Mouse (Mus musculus): ENCODE measurements around the gene Cdnf.

Cdnf gene

GRCm38 (mm10) chr2:3512552-3513454 is at the start of gene Cdnf, which contains the start of the genes Gm45902 and Hspa14:
Gene Cdnf, plus strand, starts transcription at chr2:3513030.
Gene Gm45902, minus strand, starts transcription at chr2:3512790.
Gene Hspa14, minus strand, starts transcription at chr2:3512814.
- peak; percentile 96 for DNase-seq

DNA sequence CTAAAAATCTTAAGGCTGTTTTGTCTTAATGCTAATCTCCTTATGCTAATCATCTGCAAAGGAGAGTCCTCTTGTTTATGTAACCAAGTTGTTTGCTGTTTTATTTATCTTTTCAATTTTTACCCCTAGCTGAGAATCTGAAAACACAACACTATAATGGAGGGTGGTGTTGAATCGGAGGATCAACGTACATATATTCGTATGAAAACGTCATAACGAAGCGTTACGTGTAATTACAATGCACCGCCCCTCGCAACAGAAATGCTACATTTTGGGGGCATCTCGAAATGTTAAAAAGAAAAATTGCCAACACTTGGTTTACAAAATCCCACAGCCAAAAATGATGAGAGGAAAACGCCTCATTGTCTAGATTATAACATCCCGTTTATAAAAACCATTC is 38.9 kb upstream of the Cdnf start:
- DNase-seq, result no peak

DNA sequence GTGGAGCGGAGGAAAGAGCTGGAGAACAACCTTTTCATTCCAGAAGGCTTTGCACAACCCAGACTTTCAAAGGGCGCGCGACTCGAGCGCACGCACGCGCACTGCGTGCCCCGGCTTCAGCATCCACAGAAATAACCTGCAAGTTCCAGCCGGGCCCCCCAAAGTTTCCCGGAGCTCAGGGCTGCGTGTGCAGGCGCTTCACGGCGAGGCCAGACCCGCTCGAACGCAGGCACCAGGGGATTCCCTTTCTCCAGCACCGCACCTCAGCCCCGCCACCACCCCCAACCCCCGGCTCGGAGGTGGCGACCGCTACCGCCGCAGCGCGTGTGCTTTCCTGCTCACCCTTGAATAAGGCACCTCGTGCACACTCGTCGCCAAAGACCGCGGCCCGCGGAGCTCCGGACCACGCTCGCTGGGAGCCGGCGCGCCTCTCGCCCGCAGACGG is 38.4 kb upstream of the Cdnf start:
- peak; percentile 63 for DNase-seq

GRCm38 (mm10) chr2:3474861-3475283 is 38.0 kb upstream of the Cdnf start, which contains the start of gene Suv39h2:
Gene Suv39h2, minus strand, starts transcription at chr2:3475031.
- DNase-seq, result peak; percentile 96

DNA sequence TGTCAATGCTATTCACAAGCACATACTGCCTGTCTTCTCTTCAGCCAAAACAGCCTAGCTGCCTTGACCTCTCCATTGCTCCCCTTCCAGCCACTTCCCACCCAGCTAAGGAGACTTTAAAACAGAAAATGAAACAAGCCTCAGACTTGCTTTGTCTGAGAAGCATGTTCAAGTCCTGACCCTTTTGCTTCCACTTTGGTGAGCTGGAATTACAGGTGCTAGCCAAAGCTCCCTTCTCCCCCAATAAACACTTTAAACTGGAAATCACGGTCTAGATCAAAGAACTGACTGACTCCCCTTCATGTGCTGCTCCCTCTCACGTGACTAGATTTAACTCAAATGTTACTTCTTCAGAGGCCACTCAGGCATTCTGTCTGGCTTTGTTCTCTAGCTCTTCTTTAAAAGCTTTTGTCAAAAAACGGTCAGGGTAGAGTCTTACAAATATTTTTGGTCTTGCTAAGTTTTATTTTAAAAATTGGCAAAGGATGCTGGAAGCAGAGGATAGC is 37.0 kb upstream of the Cdnf start:
- no peak for DNase-seq

- no peak for DNase-seq
These were observed 32.6 kb upstream of the Cdnf start for GRCm38 (mm10) chr2:3480239-3480638.

- no peak for DNase-seq
These were observed 23.0 kb upstream of the Cdnf start for GRCm38 (mm10) chr2:3489816-3490215.

DNA sequence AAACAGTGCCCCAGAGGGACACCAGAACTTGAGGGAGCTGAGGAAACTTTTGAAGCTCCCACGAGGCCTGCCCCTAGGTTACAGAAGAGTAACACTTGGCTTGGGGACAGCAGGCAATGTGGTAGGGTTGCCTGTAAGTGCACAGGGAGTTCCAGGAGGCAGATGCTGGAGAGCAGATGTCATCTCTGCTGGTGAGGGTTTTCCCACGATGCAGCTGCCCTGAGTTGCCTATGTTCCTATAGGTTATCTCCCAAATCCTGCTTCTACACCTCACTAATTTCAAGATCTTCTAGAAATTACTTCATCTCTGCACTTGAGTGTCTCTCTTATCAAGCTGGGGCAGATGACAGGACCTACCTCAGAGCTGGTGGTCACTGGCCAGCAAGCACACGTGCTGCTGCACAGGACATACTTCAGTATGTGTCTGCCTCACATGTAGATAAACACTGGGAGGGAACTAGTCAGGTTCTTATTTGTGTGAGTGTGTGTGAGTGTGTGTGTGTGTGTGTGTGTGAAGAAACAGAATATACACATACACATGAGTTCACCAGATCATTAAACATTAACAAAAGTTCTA is 18.9 kb upstream of the Cdnf start:
- DNase-seq, result no peak

DNA sequence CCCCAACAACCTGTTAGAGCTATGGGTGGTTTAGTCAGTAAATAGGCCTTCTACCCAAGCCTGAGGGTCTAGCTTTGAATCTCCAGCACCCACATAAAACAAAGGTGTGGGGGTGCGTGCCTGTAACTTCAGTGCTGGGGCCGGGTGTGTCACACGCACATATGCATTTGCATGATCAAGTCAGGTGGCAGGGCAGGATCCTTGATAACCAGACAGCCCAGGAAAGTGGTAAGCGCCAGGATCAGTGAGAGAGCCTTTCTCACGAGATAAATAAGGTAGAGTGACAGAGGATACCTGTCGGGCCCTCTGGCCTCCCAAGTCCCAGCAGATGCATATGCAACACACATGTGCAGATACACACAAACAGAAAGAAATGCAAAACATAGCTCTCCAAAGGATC is 13.3 kb upstream of the Cdnf start:
- no peak for DNase-seq

DNA sequence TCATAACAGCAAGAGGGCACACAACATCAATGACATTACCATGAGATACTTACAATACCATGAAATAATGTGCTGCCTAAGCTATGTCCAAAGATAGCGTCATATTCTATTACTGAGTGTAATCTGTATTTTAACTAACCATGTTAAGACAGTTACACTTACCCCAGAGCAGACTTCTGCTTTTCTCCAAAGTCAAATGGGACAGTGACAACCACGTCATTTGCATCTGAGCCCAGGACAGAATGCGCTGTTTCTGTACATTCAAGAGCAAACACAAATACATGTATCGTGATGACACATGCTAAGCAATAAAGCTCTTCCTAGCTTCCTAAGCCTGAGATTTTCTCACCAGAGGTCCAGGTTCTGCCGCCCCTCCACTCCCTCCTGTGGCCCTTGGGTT is 11.9 kb upstream of the Cdnf start:
- DNase-seq, result no peak

DNA sequence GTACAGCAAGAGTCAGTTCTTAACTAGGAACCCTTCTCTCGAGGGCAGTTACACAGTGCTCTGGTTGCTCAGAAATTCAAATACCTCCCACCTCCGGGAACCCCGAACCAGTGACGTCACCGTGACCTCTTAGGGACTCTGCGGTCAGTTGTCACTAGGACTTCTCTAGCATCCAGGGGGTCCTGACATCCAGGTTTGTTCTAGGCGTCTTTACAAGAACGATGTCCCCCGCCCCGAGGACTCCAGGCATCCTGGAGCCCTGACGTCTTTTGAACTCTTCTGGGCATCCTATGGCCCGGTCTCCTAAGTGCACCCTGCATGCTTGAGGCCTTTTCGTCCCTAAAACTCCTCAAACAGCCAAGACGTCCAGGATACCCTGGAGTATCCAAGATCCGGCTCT is 754 bp upstream of the Cdnf start:
- DNase-seq, result peak; percentile 37

GRCm38 (mm10) chr2:3522558-3522957 is 9.7 kb downstream of the Cdnf start:
- DNase-seq, result no peak

- DNase-seq, result no peak
These were observed 13.5 kb downstream of the Cdnf start for GRCm38 (mm10) chr2:3526288-3526687.

DNA sequence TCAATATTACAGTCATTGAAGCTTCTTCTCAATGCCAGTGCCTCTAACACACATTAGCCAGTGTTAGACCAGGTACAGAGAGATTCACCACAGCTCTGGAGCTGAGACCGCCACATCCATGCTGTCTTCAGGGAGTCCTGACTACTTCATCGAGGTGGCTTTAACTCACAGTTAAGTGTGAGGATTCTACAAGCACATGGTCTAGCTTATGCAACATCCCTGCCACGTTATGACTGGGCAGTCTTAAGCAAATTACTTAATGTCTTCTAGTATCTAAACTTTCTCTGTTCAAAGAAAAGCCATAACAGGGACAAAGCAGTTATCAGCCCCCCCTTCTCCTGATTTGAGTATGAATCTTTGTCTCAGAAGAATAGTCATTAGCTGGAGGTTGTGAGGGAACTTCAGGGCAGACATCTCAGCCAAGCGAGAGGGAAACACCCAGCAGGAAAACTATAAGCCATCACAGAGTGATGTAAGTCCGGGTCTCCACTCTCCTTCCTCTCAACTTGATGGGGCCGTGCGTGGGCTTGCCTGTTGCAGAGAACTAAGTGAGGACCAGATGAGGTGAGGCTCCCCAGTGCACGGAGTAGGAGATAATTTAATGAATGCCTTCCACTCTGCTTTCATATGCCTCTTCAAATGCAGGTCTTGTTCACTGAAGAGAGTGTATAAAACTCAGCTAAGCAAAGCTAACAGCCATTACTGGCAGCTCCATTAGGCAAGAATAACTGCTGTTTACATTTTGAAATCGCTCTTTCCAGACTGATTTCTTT is 28.7 kb downstream of the Cdnf start:
- no peak for DNase-seq

DNA sequence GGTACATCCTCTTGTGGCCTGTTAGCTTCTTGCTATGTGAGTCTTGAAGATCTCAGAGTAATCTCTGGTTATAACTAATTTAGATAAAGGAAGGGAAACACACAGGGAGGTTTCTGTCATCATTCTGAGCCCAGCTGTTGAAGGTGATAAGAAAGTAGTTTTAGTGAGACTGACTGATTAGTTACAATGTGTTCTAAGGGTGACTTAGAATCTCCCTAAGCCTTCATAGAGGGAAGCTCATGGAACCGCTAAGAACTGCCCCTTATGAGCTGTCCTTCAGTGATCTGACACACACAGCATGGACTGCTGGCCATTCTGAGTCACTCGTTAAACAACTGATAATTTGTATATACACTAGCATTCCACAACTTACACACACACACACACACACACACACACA is 33.2 kb downstream of the Cdnf start:
- DNase-seq, result no peak

GRCm38 (mm10) chr2:3546588-3546987 is 33.8 kb downstream of the Cdnf start:
- DNase-seq, result peak; percentile 52

GRCm38 (mm10) chr2:3570186-3570585 is 57.4 kb downstream of the Cdnf start, which contains the start of gene Fam107b:
Gene Fam107b, plus strand, starts transcription at chr2:3570488.
- DNase-seq, result no peak

DNA sequence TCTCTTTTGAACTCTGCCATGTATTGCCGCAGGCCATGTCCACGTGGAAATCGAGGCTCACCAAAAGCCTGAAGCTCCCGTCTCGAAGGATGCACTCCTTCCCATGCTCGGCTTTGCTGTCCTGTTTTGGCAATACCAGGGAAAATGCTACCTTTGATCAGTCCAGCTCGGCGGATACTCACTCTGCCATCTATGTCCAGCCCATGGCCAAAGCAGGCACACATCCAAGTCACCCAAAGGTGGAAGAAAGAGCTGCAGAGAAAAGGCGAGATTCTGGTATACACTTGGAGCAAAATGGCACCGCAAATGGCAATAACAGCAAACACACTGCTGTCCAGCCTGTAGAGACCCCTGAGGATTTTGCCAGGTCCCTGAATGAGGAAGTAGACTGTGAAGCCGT is 57.8 kb downstream of the Cdnf start:
- no peak for DNase-seq

DNA sequence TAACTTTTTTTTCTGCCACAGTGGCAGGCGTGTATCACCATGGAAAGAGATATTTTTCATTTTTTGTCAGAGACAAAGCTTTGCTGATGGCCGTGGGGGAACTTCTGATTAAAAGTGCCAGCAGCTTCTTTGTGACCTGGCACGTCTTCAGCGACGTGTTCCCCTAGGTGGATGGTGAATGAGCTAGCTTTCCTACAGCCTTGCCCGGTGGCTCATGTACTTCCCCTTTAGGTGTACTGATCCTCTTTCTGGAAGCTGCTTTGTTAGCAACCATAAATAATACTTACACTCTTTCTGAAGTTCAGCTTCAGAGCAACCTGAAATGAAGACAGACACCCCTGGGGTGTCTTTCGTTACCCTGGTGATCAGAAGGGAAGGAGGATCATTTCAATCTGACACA is 61.1 kb downstream of the Cdnf start:
- DNase-seq, result no peak

- DNase-seq, result no peak
These were observed 62.3 kb downstream of the Cdnf start for GRCm38 (mm10) chr2:3575140-3575539.
